Mouse (Mus musculus) C2C12 (cell line): ENCODE measurements at regions not wholly inside any gene's neighbourhood (a gene's known extent, or its start where the extent isn't known, plus 50 kb on each side); places are given as distances from the start of the nearest gene placed in this dataset.
A peak's percentile ranks its signal among the peaks of the same experiment; 100 is the strongest.

ENCODE experiments used
- CEBPB ChIP-seq: IDR thresholded peaks from one replicate; pipeline ENCODE4 v1.6.1; 2011; ENCODE audit warnings: low read depth, mild to moderate bottlenecking, control low read depth, moderate library complexity
- CTCF ChIP-seq: IDR thresholded peaks from one replicate; pipeline ENCODE4 v1.5.1; 2011; ENCODE audit not compliant: control insufficient read depth, insufficient read depth, insufficient read length
- FOSL1 ChIP-seq: IDR thresholded peaks from one replicate; pipeline ENCODE4 v1.8.0; 2011; ENCODE audit warnings: mild to moderate bottlenecking, low read length; ENCODE audit not compliant: poor library complexity, insufficient read depth, severe bottlenecking
- MAX ChIP-seq: IDR thresholded peaks from one replicate; pipeline ENCODE4 v1.6.1; 2011; ENCODE audit warnings: mild to moderate bottlenecking, control low read depth
- MYOD1 ChIP-seq: IDR thresholded peaks from one replicate; pipeline ENCODE4 v1.6.1; 2011; ENCODE audit warnings: low read depth; ENCODE audit not compliant: control insufficient read depth, insufficient read length
- MYOG ChIP-seq: IDR thresholded peaks from one replicate; pipeline ENCODE4 v1.6.1; 2011; ENCODE audit not compliant: control insufficient read depth, insufficient read length; ENCODE audit errors: extremely low read depth
- USF1 ChIP-seq: IDR thresholded peaks from one replicate; pipeline ENCODE4 v1.6.1; 2011; ENCODE audit warnings: low read depth, mild to moderate bottlenecking, control low read depth, moderate library complexity

GRCm38 (mm10) chr9:111918275-111918940 lies 228.3 kb upstream of the Stac start:
- peak; percentile 96 for TF ChIP-seq CTCF
- no peak for TF ChIP-seq MYOD1
- TF ChIP-seq MYOG = no peak
- TF ChIP-seq USF1 = no peak
- no peak for TF ChIP-seq FOSL1
- no peak for TF ChIP-seq CEBPB
- no peak for TF ChIP-seq MAX
